Mouse (Mus musculus) midbrain, embryonic 12.5 days (tissue): ENCODE results near the gene Tacc2. TPM values are rescaled to one million over a fixed set of nuclear protein-coding genes. Genes with fewer than 3 reads are reported as not detected.

Experiments
- ATAC-seq: fragments of 200-750 bp; cut with Nextera tagmentation; 2 replicates; pipeline ENCODE4 v1.8.0; 2017; ENCODE audit warnings: low read depth, moderate TSS enrichment, moderate library complexity; ENCODE audit not compliant: low FRiP score
- H3K27ac ChIP-seq: fragments of 300-500 bp; sonication (generic); replicated peaks from 2 replicates; pipeline ENCODE4 v1.5.1; 2016; ENCODE audit warnings: mild to moderate bottlenecking
- H3K27me3 ChIP-seq: fragments of 300-500 bp; sonication (generic); 2 replicates; pipeline ENCODE4 v1.6.1; 2016; ENCODE audit warnings: mild to moderate bottlenecking
- H3K36me3 ChIP-seq: fragments of 300-500 bp; sonication (generic); 2 replicates; pipeline ENCODE4 v1.6.1; 2016
- H3K4me1 ChIP-seq: fragments of 300-500 bp; sonication (generic); 2 replicates; pipeline ENCODE4 v1.6.1; 2016
- H3K4me2 ChIP-seq: fragments of 300-500 bp; sonication (generic); replicated peaks from 2 replicates; pipeline ENCODE4 v1.6.1; 2016; ENCODE audit warnings: mild to moderate bottlenecking, moderate library complexity
- H3K4me3 ChIP-seq: fragments of 300-500 bp; sonication (generic); 2 replicates; pipeline ENCODE4 v1.5.1; 2016; ENCODE audit warnings: mild to moderate bottlenecking
- H3K9ac ChIP-seq: fragments of 300-500 bp; sonication (generic); replicated peaks from 2 replicates; pipeline ENCODE4 v1.6.1; 2016; ENCODE audit warnings: mild to moderate bottlenecking, moderate library complexity
- H3K9me3 ChIP-seq: fragments of 300-500 bp; sonication (generic); 2 replicates; pipeline ENCODE4 v1.6.1; 2016; ENCODE audit warnings: mild to moderate bottlenecking
- WGBS: fragments of 180-500 bp; shearing (Covaris S2); methylation state at CpG from one replicate; pipeline ENCODE4 v1.1.7; 2016; 5-methylcytosine and 5-hydroxymethylcytosine counted together
- polyA plus RNA-seq: library from polyadenylated mRNA; unstranded; fragments of >200 nt; fragmentation: Nextera tagmentation; extraction: Ambion mirVana; gene quantifications from 2 replicates; pipeline ENCODE4 v1.2.1, GENCODE M21; 2016

Tacc2 gene
- polyA plus RNA-seq, 1 experiment from 2014 or later = 73.6 TPM

GRCm38 (mm10) chr7:130547635-130548175 lies 29.5 kb upstream of the Tacc2 start:
- H3K27ac ChIP-seq = 0 out of 2 replicates have a peak overlapping the region, but pooled peaks have one; percentile 99
- H3K9ac ChIP-seq = no peak overlapping the region
- H3K9me3 ChIP-seq = no peaks in the 10 kb centered on the region
- peak; percentile 35 for ATAC-seq
- H3K36me3 ChIP-seq = peaks cover 24% of the 10 kb centered on the region
- peak overlapping the region; percentile 89 for H3K4me2 ChIP-seq
- H3K27me3 ChIP-seq = no peaks in the 10 kb centered on the region
- H3K4me3 ChIP-seq = peak overlapping the region; percentile 88
- WGBS = 86% methylated on average over 12 of the region's 12 CpGs
- H3K4me1 ChIP-seq = peaks cover 19% of the 10 kb centered on the region

- no peak for ATAC-seq
- Histone ChIP-seq H3K9me3 (no peaks in the 10 kb centered on the region), H3K4me2 (no peak overlapping the region), H3K4me3 (no peak overlapping the region), H3K9ac (no peak overlapping the region), H3K27ac (no peak overlapping the region), H3K36me3 (no peaks in the 10 kb centered on the region), H3K27me3 (no peaks in the 10 kb centered on the region; the same call in 1 of the 2 replicates), H3K4me1 (peaks cover 10% of the 10 kb centered on the region; the same call in 1 of the 2 replicates)
- WGBS = 54% methylated on average over 5 of the region's 5 CpGs
Observed at GRCm38 (mm10) chr7:130552780-130553179, 24.5 kb upstream of the Tacc2 start.

GRCm38 (mm10) chr7:130553321-130553720 lies 23.9 kb upstream of the Tacc2 start:
- no peaks in the 10 kb centered on the region for H3K36me3 ChIP-seq
- H3K27me3 ChIP-seq = no peaks in the 10 kb centered on the region; the same call in 1 of the 2 replicates
- no peak for ATAC-seq
- no peak overlapping the region for H3K9ac ChIP-seq
- no peaks in the 10 kb centered on the region for H3K9me3 ChIP-seq
- H3K27ac ChIP-seq = no peak overlapping the region
- peaks cover 10% of the 10 kb centered on the region; the same call in 1 of the 2 replicates for H3K4me1 ChIP-seq
- 81% methylated on average over 4 of the region's 4 CpGs for WGBS
- H3K4me2 ChIP-seq = no peak overlapping the region
- no peak overlapping the region for H3K4me3 ChIP-seq

- H3K27me3 ChIP-seq = peaks cover under 1% of the 10 kb centered on the region; the same call in 1 of the 2 replicates
- H3K4me1 ChIP-seq = peaks cover 10% of the 10 kb centered on the region; the same call in 1 of the 2 replicates
- H3K9me3 ChIP-seq = no peaks in the 10 kb centered on the region
- H3K4me2 ChIP-seq = no peak overlapping the region
- no peak overlapping the region for H3K4me3 ChIP-seq
- 0 out of 2 replicates have a peak overlapping the region, but pooled peaks have one; percentile 6 for H3K9ac ChIP-seq
- WGBS = 54% methylated on average over 5 of the region's 5 CpGs
- no peaks in the 10 kb centered on the region for H3K36me3 ChIP-seq
- no peak overlapping the region for H3K27ac ChIP-seq
- no peak for ATAC-seq
Observed at GRCm38 (mm10) chr7:130555597-130555996, 21.6 kb upstream of the Tacc2 start.

GRCm38 (mm10) chr7:130558592-130558991 lies 18.6 kb upstream of the Tacc2 start:
- H3K36me3 ChIP-seq = no peaks in the 10 kb centered on the region
- no peak overlapping the region for H3K4me2 ChIP-seq
- no peak for ATAC-seq
- WGBS = 74% methylated on average over 4 of the region's 4 CpGs
- no peak overlapping the region for H3K9ac ChIP-seq
- peaks cover 4% of the 10 kb centered on the region; the same call in 1 of the 2 replicates for H3K27me3 ChIP-seq
- peaks cover 8% of the 10 kb centered on the region; the same call in 1 of the 2 replicates for H3K4me1 ChIP-seq
- no peaks in the 10 kb centered on the region for H3K9me3 ChIP-seq
- H3K27ac ChIP-seq = no peak overlapping the region
- no peak overlapping the region for H3K4me3 ChIP-seq

- no peak for ATAC-seq
- Histone ChIP-seq H3K27ac (no peak overlapping the region), H3K9ac (no peak overlapping the region), H3K9me3 (no peaks in the 10 kb centered on the region), H3K4me1 (no peaks in the 10 kb centered on the region), H3K27me3 (0 out of 2 replicates have a peak, but pooled peaks cover 4% of the 10 kb centered on the region), H3K4me2 (no peak overlapping the region), H3K4me3 (no peak overlapping the region), H3K36me3 (no peaks in the 10 kb centered on the region)
- 100% methylated on average over 1 of the region's 1 CpGs for WGBS
Observed at GRCm38 (mm10) chr7:130560933-130561332, 16.3 kb upstream of the Tacc2 start.

GRCm38 (mm10) chr7:130563276-130563675 lies 14.0 kb upstream of the Tacc2 start:
- Histone ChIP-seq H3K9me3 (no peaks in the 10 kb centered on the region), H3K4me2 (no peak overlapping the region), H3K4me3 (no peak overlapping the region), H3K36me3 (no peaks in the 10 kb centered on the region), H3K4me1 (no peaks in the 10 kb centered on the region), H3K27me3 (0 out of 2 replicates have a peak, but pooled peaks cover 4% of the 10 kb centered on the region), H3K9ac (no peak overlapping the region), H3K27ac (no peak overlapping the region)
- no peak for ATAC-seq
- 91% methylated on average over 4 of the region's 4 CpGs for WGBS

- ATAC-seq = no peak
- Histone ChIP-seq H3K27ac (no peak overlapping the region), H3K9ac (no peak overlapping the region), H3K4me2 (no peak overlapping the region), H3K4me3 (no peak overlapping the region), H3K36me3 (no peaks in the 10 kb centered on the region), H3K9me3 (no peaks in the 10 kb centered on the region), H3K4me1 (no peaks in the 10 kb centered on the region), H3K27me3 (0 out of 2 replicates have a peak, but pooled peaks cover 4% of the 10 kb centered on the region)
- WGBS = 64% methylated on average over 4 of the region's 4 CpGs
Observed at GRCm38 (mm10) chr7:130563880-130564279, 13.4 kb upstream of the Tacc2 start.

GRCm38 (mm10) chr7:130564596-130564995 lies 12.6 kb upstream of the Tacc2 start:
- H3K36me3 ChIP-seq = no peaks in the 10 kb centered on the region
- H3K4me3 ChIP-seq = no peak overlapping the region
- no peak overlapping the region for H3K4me2 ChIP-seq
- H3K27ac ChIP-seq = no peak overlapping the region
- no peaks in the 10 kb centered on the region for H3K4me1 ChIP-seq
- H3K9me3 ChIP-seq = no peaks in the 10 kb centered on the region
- no peak overlapping the region for H3K9ac ChIP-seq
- WGBS = 80% methylated on average over 3 of the region's 3 CpGs
- 0 out of 2 replicates have a peak, but pooled peaks cover 4% of the 10 kb centered on the region for H3K27me3 ChIP-seq
- no peak for ATAC-seq

GRCm38 (mm10) chr7:130568783-130569436 lies 8.3 kb upstream of the Tacc2 start:
- Histone ChIP-seq H3K4me3 (no peak overlapping the region), H3K9me3 (no peaks in the 10 kb centered on the region), H3K4me1 (peaks cover 9% of the 10 kb centered on the region; the same call in 1 of the 2 replicates), H3K27me3 (no peaks in the 10 kb centered on the region), H3K4me2 (no peak overlapping the region), H3K36me3 (no peaks in the 10 kb centered on the region), H3K9ac (no peak overlapping the region), H3K27ac (no peak overlapping the region)
- 85% methylated on average over 9 of the region's 9 CpGs for WGBS
- ATAC-seq = no peak

GRCm38 (mm10) chr7:130570472-130570871 lies 6.8 kb upstream of the Tacc2 start:
- no peaks in the 10 kb centered on the region for H3K36me3 ChIP-seq
- WGBS = 60% methylated on average over 7 of the region's 7 CpGs

GRCm38 (mm10) chr7:130572821-130573220 lies 4.4 kb upstream of the Tacc2 start, which contains the start of gene Nsmce4a:
TSS of gene Nsmce4a (minus strand) at chr7:130573118.
- Histone ChIP-seq H3K9ac (no peak within 1 kb of the TSS), H3K4me1 (peaks cover 20% of the 10 kb centered on the region; the same call in 1 of the 2 replicates), H3K4me3 (no peak within 1 kb of the TSS), H3K4me2 (no peak within 1 kb of the TSS), H3K27me3 (no peaks in the 10 kb centered on the region), H3K36me3 (no peaks in the 10 kb centered on the region), H3K27ac (no peak within 1 kb of the TSS), H3K9me3 (no peaks in the 10 kb centered on the region)
- no peak for ATAC-seq
- 72% methylated on average over 11 of the region's 11 CpGs for WGBS

More at GRCm38 (mm10) chr7:130570472-130570871, 6.8 kb upstream of the Tacc2 start:
- H3K9ac ChIP-seq = no peak overlapping the region
- no peak for ATAC-seq
- no peak overlapping the region for H3K27ac ChIP-seq
- H3K4me1 ChIP-seq = peaks cover 14% of the 10 kb centered on the region; the same call in 1 of the 2 replicates
- no peak overlapping the region for H3K4me3 ChIP-seq
- no peak overlapping the region for H3K4me2 ChIP-seq
- H3K9me3 ChIP-seq = no peaks in the 10 kb centered on the region
- no peaks in the 10 kb centered on the region for H3K27me3 ChIP-seq
